Mouse (Mus musculus) adrenal gland, postnatal 10 days (tissue): ENCODE results near the gene Mfap1a. TPM values are rescaled to one million over a fixed set of nuclear protein-coding genes. Genes with fewer than 3 reads are reported as not detected.
"Not testable (repeated sequence)": the region's sequence is repeated elsewhere in the genome, so short reads cannot be mapped to it uniquely, and the experiment has no call there.

Experiments
- DNase-seq: peaks from one replicate; pipeline ENCODE4 v3.0.0; 2021; ENCODE audit warnings: mixed read lengths
- long read RNA-seq, 2 experiments: library from polyadenylated mRNA; stranded (forward); transcript quantifications; one replicate each; pipeline ENCODE4 v2.0.0; 2021
- total RNA-seq, 2 experiments: library from RNA; stranded (reverse); gene quantifications; 2 replicates each; pipeline ENCODE4 v1.2.3; 2021

Mfap1a gene
- total RNA-seq: 10 to 100 TPM; 24.5 to 25.7 TPM
- long read RNA-seq, experiment 1, full-length matches to known transcripts: 37 of 44 reads
- long read RNA-seq, experiment 1, partial matches to known transcripts: 2 of 44 reads
- long read RNA-seq, experiment 1, other reads (novel, unspliced or antisense): 5 of 44 reads
- long read RNA-seq, experiment 2, full-length matches to known transcripts: 9 of 11 reads
- long read RNA-seq, experiment 2, partial matches to known transcripts: 2 of 11 reads
- long read RNA-seq, experiment 2, other reads (novel, unspliced or antisense): 0 of 11 reads

DNA sequence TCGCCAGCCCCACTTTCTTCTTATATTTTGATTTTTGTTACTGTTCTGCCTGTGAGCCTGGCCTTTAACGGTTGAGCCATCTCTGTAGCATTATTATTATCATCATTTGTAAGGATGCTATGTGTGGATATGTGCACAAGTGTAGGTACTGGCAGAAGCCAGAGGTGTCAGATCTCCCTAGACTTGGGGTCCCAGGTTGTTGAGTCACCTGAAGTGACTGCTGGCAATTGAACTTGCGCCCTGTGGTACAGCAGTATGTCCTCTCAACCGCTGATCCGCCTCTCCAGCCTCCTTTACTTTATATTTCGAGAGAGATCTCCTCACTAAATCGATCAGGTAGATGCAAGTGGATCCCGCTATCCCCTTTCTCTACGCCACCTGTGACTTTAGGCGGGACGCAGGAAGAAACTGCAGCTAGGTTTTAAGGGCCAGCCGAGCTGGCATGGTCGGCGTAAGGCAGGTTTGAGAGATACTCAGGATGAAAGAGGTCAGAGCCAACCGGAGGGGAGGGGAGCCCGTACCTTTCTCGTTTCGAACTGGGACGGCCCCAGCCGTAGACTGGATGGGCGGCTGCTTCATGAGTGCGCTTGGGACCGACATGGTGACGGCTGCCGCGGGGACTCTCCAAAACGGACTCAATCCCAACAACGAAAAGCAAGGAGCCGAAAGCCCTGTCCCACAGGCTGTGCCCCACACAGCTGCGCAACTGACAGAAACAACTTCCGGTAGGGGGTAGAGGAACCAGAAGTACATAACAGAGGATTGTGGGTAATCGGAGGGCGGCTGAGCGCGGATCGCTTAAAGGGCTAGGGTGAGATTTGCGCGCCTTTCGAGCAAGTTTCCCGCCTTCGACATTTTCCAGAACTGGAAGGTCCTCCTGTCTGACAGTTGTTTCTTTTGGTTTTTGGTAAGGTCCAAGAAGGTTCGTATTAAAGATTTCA is at the start of gene Mfap1a, which contains the start of gene Wdr76:
Gene Mfap1a (minus strand): TSS at position 724 of the 941 bp plus-strand sequence.
Gene Wdr76 (plus strand): TSS at position 782 of the 941 bp plus-strand sequence.
- peak; percentile 88 for DNase-seq

DNA sequence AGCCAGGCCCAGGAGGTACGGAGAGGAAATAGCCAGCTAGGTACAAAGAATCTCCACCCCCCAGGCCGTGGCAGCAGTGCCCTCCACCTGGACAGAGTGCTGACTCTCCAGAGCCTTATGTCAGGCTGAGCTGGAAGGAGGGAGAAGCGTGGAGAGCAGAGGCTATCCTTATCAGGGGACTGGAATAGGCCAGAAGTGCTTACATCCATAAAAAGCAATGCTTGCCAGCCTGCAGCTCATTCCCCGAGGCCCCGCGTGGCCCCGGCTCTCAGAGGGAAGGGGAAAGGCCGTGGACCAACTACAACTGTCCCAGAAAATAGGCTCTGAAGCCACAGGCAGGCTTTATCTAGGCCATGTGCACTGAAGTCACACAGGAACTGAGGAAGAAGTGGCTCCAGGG is 44.8 kb upstream of the Mfap1a start:
- DNase-seq: peak; percentile 16

DNA sequence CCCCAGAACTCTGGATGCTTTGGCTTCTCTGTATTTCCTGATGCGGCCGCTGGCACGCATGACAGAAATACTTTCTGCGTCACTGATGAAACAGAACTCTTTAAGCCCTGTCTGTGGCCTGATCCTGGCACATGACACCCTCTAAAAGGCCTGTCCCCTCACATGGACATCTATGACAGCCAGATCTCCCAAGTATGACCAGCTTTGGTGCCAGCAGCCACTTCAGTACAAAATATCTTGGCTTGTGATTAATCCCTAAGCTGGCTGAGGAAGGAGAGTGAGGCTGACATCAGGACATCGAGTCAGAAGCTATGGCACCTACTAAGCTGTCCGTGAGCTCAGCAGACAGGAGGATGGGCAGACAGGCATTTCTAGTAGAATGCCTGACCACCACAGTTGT is 43.2 kb upstream of the Mfap1a start:
- DNase-seq: no peak

DNA sequence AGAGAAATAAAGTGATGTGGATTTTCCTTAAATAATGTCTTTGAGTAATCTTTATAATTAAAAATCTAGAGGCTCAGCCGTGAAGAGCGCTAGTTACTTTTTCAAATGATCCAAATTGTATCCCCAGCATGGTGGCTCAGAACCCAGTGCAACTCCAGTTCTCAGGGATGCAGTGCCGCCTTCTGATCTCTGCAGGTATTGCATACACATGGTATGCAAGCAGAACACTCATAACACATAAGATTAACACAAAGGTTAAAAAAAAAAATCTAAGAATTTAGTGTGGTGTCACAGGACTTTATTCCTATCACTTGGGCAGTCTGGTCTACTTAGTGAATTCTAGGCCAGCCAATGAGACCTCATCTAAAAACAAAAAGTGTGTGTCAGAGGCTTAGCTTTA is 38.4 kb upstream of the Mfap1a start:
- DNase-seq: no peak

DNA sequence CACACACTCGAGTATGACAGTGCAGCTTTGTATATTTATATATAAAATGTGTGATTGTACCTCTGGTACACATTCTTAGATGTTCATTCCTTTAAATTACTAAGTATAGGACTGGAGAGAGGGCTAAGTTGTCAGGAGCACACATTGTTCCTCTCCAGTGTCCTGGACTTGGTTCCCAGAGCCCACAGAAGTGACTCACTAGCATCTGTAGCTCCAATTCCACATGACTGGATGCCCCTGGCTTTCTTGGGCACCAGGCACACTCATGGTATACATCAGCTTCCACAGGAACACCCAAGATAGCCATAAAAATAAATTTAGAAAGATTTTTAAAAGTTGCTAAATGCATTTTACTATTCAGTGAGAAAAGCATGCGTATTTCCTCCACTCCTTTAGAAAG is 18.6 kb upstream of the Mfap1a start:
- no peak for DNase-seq

DNA sequence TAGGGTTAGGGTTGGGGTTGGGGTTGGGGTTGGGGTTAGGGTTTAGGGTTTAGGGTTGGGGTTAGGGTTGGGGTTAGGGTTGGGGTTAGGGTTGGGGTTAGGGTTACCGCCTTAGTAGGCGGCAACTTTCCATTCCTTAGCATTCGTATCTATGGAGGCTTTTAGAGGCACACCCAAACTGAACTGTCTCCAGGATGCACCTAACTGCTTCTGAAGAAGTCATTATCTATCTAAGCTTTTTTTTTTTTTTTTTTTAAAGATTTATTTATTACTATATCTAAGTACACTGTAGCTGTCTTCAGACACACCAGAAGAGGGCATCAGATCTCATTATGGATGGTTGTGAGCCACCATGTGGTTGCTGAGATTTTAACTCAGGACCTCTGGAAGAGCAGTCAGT is 16.4 kb upstream of the Mfap1a start:
- not testable (repeated sequence) for DNase-seq

DNA sequence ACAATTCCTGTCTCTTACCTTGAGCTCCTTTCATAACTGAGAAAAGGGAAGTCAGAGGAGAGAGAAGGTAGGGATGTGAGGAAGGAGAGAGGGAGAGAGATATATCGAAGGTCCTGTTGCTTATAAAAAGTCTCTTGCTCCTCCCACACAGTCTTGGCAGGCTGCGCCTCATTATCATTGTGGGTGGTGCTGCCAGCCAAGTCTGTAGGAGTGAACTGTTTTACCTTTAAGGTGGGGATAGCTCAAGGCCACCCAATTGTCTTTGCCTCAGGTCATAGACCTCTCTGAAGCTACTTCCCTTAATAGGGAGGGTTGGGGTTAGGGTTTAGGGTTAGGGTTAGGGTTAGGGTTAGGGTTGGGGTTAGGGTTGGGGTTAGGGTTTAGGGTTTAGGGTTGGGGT is 15.5 kb upstream of the Mfap1a start:
- DNase-seq: no peak

DNA sequence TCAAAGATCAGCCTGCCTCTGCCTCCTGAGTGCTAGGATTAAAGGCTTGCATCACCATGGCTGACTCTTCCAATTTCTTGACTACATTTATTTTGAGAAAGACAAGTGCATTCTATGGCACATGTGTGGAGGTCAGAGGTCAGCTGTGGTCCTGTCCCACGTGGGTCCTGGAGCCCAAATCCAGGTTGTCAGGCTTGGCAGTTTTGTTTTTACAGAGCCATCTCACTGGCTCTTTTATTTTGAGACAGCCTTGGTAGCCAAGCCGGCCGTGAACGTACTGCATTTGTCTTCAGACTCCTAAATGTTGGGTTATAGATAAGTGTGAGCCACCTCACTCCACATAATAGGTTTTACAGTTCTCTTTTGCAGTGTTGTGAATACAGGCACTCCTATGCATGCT is 12.2 kb upstream of the Mfap1a start:
- not testable (repeated sequence) for DNase-seq

DNA sequence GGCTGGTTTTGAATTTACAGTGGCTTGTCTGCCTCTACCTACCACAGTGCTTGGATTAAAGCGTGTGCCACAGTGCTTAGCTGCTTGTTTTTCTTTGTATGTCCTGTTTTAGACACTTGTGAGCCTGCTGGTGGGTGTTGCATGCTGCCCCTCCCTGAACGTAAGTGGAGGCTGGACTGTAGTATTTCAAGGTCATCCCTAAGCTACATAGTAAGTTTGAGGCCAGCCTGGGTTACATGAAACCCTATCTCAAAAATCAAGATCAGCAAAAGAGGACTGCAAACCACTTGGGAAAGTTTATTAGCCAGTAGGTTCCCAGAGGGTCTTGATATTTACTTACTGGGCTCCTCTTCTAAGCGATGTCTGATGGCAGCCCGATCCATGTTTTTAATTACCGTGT is 11.6 kb upstream of the Mfap1a start:
- DNase-seq: no peak

DNA sequence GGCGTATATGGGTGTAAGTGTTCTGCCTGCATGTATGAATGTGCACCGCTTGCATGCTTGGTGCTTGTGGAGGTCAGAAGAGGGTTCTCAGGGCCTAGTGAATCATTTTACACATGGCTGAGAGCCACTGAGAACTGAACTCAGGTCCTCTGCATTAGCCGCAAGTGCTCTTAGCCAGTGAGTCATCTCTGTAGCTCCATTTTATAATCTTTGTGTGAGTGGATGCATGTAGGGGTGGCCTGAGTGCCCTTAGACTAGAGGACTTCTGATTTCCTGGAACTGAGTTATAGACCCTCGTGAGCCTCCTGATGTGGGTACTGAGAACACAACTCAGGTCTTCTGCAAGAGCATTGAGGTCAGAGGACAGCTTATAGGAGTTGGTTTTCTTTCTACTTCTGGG is 7.7 kb upstream of the Mfap1a start:
- no peak for DNase-seq

DNA sequence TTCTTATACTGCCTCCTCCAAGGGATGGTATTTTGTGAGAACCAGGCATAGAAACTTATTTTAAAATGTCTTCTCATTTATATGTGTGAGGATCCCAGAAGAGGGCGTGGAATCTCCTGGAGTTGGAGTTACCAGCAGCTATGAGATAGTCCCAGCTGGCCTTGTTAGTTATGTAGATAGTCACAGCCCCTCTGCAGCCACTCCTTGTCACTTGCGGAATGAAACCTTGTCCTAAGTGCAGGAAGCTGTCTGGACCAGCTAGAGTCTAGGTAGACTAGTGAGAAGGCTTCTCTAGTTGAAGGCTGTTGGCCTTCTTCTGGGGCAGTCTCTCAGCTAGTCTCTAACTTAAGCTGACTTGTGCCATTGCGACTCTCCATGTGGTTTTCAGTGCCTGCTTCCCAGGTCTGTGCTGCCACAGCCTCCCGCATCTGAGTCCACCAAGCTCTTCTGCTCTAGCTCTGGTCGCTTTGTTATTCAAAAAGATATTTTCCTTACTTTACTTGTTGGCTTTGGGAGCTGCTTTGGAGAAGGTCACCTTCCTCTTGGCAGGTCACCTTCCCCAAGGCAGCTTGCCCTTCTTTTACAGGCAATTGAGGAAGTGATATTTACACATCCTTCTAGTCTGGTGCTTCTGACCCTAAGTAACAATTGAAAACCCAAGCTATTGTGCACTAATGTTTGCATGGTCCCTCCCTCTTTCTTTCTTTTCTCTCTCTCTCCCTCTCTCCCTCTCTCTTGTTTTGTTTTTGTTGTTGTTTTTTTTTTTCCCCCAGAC is 6.7 kb upstream of the Mfap1a start:
- not testable (repeated sequence) for DNase-seq

DNA sequence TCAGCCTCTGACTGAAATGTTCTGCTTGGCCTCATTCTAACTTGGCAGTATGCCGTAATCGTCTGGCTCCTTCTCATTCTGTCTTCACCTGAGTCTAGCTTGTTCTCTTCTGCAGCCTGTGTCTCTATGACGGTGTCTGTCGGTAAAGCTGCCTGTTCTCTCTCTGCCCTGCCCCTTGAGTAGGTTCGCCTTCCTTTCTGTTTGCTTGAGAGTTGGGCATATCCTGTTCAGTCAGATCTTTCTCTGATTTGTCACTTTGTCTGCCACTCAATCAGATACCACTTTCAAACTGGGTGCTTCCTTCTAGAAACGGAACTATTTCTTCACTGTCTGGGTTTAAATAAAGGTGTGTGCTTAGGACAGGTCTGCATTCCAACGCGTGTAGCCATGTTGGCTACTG is 4.9 kb upstream of the Mfap1a start:
- DNase-seq: no peak

DNA sequence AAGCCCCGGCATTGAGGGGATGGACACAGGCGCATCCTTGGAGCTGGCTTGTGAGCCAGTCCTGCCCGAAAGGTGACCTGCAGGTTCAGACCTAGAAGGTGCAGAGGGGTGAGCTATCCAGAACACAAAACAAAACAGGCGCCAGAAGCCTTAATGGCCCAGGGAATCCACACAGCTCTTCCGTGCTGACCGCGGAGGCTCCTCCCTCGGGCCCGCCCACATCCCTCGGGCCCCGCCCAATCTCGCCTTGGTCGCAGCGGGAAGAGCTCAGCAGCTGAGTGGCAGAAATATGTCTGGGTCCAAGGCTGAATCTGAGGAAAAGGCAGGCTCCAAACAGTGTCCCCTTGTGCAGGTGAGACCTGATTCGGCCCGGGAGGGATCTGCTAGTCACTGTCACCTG is 3.1 kb upstream of the Mfap1a start:
- DNase-seq: peak; percentile 86

DNA sequence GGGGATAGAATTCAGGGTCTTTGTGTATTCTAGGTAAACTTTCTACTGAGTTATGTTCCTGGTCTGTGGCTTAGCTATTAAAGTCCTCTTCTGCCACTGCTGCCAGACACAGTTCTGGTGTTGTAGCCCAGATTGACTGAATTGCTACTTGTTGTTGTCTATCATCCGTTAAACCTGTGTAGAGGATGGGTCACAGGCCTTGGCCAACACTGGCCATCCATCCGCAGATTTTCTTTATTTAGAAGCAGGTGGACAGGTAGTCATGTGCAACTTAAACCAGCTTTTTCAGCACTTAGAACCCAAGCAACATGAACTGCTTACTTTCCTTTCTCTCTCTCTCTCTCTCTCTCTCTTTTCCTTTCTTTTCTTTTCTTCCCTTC is 1.5 kb upstream of the Mfap1a start:
- DNase-seq: no peak

DNA sequence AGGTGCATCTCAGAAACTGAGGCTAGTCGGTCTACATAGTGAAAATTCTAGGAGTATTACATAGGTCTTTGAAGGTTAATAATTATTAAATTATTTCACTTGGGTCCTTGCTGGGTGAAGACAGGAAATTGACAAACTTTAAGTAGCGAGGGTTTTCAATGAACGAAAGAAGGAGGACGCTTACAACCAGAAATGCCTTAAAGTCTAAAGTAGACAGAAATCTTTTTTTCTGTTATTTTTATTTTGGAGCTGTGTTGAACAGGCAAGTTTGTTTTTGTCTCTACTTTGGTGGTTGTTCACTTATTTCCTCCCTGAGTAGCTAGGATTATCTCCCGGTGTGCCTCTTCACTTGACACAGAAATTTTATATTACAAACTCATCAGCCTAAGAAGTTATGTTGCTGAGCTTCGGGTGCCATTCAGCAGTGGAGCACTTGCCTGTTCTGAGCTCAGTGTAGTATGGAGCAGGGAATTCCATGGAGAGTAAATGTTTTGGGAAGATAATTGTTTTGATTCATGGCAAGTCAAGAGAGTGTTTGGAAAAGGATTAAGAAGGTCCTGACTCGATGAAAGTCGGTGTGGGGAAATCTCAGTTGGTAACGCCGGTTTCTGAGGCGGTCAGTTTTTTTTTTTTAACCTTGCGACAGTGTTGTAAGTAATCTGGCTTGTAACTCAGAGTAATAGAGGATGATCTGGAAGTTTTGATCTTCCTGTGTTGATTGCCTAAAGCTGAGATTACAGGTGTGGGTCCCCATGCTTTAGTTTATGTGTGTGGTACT is 897 bp upstream of the Mfap1a start:
- no peak for DNase-seq

DNA sequence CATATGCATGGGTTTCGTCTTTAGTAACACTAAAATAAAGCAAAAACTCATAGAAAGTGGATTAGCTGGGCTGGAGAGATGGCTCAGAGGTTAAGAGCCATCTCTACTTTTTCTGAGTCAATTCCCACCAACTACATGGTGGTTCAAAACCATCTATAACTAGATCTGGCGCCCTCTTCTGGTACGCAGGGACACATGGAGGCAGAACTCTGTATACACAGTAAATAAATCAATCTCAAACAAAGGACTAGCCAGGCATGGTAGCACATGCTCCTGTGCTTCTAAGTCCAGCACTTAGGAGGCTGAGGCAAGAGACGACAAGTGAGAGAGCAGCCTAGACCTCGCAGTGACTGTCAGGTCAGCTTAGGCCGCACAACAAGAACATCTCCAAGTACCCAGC is 4.9 kb downstream of the Mfap1a start:
- not testable (repeated sequence) for DNase-seq

DNA sequence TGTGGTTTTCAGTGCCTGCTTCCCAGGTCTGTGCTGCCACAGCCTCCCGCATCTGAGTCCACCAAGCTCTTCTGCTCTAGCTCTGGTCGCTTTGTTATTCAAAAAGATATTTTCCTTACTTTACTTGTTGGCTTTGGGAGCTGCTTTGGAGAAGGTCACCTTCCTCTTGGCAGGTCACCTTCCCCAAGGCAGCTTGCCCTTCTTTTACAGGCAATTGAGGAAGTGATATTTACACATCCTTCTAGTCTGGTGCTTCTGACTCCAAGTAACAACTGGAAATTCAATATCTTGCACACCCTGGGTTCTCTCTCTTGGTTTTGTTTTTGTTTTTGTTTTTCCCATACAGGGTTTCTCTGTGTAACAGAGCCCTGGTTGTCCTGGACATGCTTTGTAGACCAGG is 22.1 kb downstream of the Mfap1a start:
- DNase-seq: not testable (repeated sequence)

DNA sequence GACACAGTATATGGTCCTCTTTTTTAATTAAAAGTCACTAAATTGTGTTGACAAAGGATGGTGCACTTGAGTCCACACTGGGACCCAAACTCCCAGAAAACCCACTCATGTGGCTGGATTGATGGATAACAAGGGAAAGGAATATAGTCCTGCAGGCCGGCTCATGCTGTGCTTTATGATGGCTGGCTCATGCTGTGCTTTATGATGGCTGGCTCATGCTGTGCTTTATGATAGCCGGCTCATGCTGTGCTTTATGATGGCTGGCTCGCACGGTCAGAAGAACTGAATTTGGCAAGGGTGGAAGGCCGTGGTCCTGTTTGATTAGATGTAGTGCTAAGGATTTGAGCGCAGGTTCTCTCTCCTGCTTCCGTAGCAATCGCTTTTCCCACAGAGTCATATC is 22.9 kb downstream of the Mfap1a start:
- DNase-seq: no peak

DNA sequence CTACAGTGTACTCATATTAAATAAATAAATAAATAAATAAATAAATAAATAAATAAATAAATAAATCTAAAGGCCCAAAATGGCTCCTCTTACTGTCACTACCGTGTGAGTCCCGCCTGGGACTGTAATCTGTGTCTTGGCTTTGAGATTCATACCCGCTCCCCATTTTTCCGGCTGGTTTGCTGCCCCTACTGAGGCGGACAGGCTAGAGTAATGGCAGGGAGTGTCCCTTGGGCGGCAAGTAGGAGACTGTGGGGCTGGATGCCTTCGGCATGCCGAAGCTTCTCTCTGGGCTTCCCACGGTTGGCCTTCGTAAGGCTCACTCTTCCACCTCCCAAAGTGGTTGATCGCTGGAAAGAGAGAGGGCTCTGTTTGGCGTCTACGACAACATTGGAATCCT is 25.5 kb downstream of the Mfap1a start:
- not testable (repeated sequence) for DNase-seq

DNA sequence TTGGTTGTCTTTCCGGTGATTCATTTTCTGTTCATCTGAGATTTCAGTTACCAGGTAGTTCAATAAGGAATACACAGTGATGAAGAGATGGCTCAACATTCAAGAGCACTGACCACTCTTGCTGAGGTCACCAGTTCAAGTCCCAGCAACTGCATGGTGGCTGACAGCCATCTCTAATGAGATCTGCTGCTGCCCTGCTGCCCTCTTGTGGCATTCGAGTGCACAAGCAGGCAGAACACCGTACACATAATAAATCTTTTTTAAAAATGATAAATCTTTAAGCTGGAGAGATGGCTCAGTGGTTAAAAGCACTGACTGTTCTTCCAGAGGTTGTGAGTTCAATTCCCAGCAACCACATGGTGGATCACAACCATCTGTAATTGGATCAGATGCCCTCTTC is 26.0 kb downstream of the Mfap1a start:
- peak; percentile 34 for DNase-seq

DNA sequence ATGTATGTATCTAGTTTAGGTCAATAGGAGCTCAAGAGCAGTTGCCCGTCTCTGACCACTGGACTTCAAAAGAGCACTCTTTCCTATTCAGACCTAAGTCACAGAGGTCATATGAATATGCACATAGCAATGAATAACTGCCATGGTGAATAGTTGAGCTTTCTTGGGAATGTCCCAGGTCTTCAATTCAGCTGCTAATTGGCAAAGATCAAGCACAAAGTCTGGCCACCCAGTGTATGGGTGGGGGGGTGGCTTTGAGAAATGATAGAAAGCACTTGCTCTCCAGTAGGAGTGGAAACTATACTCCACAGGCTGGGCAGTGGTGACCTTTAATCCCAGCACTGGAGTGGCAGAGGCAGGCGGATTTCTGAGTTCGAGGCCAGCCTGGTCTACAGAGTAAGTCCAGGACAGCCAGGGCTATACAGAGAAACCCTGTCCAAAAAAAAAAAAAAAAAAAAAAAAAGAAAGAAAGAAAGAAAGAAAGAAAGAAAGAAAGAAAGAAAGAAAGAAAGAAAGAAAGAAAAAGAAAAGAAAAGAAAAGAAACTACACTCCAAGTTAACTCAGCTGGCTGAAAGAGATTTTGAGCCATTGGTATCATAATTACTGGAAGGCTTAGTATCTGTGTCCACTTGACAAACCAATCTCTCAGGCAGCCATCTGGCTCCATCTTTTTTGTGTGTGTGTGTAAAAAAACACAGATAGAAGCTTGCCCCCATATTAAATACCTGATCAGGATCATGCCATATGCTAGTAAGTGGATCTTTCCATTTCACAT is 28.8 kb downstream of the Mfap1a start:
- DNase-seq: no peak
